Mouse (Mus musculus): Measurements from ENCODE around the gene Fmn2. TPM values are rescaled to one million over a fixed set of nuclear protein-coding genes. Genes with fewer than 3 reads are reported as not detected.
A peak's percentile ranks its signal among the peaks of the same experiment; 100 is the strongest.

The Fmn2 gene
- polyA plus RNA-seq, 1 experiment from 2014 or later: 0.26 TPM

GRCm38 (mm10) chr1:174732715-174733114 lies 231.1 kb downstream of the Fmn2 start:
- no peak for DNase-seq (ENCODE audit: low spot score)
- TF ChIP-seq EP300 (IDR thresholded peaks at IDR 0.05): no peak
- no peak for TF ChIP-seq CTCF (IDR thresholded peaks at IDR 0.05)
- WGBS: 72% methylated on average over 6 of the region's 6 CpGs
- Histone ChIP-seq H3K27me3 (replicated peaks; ENCODE audit: insufficient read depth, low read length) (no peaks in the 10 kb centered on the region), H3K4me1 (ENCODE audit: insufficient read depth, low read depth, low read length) (no peaks in the 10 kb centered on the region), H3K9me3 (ENCODE audit: low read length) (no peaks in the 10 kb centered on the region), H3K36me3 (ENCODE audit: insufficient read depth, low read length) (no peaks in the 10 kb centered on the region), H3K9ac (replicated peaks; ENCODE audit: low read depth) (no peak overlapping the region), H3K4me3 (ENCODE audit: low read depth, low read length) (no peak overlapping the region), H3K27ac (ENCODE audit: low read length) (no peak overlapping the region), H3K4me2 (replicated peaks; ENCODE audit: low read depth, low read length) (no peak overlapping the region)
- ATAC-seq: no peak

- Histone ChIP-seq H3K9ac (replicated peaks; ENCODE audit: low read depth) (no peak overlapping the region), H3K36me3 (ENCODE audit: insufficient read depth, low read length) (no peaks in the 10 kb centered on the region), H3K27me3 (replicated peaks; ENCODE audit: insufficient read depth, low read length) (no peaks in the 10 kb centered on the region), H3K4me2 (replicated peaks; ENCODE audit: low read depth, low read length) (no peak overlapping the region), H3K4me3 (ENCODE audit: low read depth, low read length) (no peak overlapping the region), H3K9me3 (ENCODE audit: low read length) (no peaks in the 10 kb centered on the region), H3K27ac (ENCODE audit: low read length) (no peak overlapping the region), H3K4me1 (ENCODE audit: insufficient read depth, low read depth, low read length) (no peaks in the 10 kb centered on the region)
- TF ChIP-seq CTCF (IDR thresholded peaks at IDR 0.05): no peak
- TF ChIP-seq EP300 (IDR thresholded peaks at IDR 0.05): no peak
- WGBS: 74% methylated on average over 8 of the region's 8 CpGs
- DNase-seq (ENCODE audit: low spot score) (no peak), ATAC-seq (no peak)
Observed at GRCm38 (mm10) chr1:174738958-174739357, 237.3 kb downstream of the Fmn2 start.

GRCm38 (mm10) chr1:174742667-174743066 lies 241.0 kb downstream of the Fmn2 start:
- no peaks in the 10 kb centered on the region for H3K4me1 ChIP-seq (ENCODE audit: insufficient read depth, low read depth, low read length)
- no peak for TF ChIP-seq EP300 (IDR thresholded peaks at IDR 0.05)
- no peak for TF ChIP-seq CTCF (IDR thresholded peaks at IDR 0.05)
- H3K27me3 ChIP-seq (replicated peaks; ENCODE audit: insufficient read depth, low read length): no peaks in the 10 kb centered on the region
- ATAC-seq (no peak), DNase-seq (ENCODE audit: low spot score) (no peak)
- no peak overlapping the region for H3K9ac ChIP-seq (replicated peaks; ENCODE audit: low read depth)
- H3K4me3 ChIP-seq (ENCODE audit: low read depth, low read length): no peak overlapping the region
- WGBS: 71% methylated on average over 2 of the region's 2 CpGs
- H3K9me3 ChIP-seq (ENCODE audit: low read length): no peaks in the 10 kb centered on the region
- no peak overlapping the region for H3K27ac ChIP-seq (ENCODE audit: low read length)
- no peak overlapping the region for H3K4me2 ChIP-seq (replicated peaks; ENCODE audit: low read depth, low read length)
- no peaks in the 10 kb centered on the region for H3K36me3 ChIP-seq (ENCODE audit: insufficient read depth, low read length)

GRCm38 (mm10) chr1:174748520-174748919 lies 246.9 kb downstream of the Fmn2 start:
- H3K27me3 ChIP-seq (replicated peaks; ENCODE audit: insufficient read depth, low read length): no peaks in the 10 kb centered on the region
- ATAC-seq: peak; percentile 28; the same call in 1 of the 2 replicates
- H3K4me2 ChIP-seq (replicated peaks; ENCODE audit: low read depth, low read length): no peak overlapping the region
- TF ChIP-seq EP300 (IDR thresholded peaks at IDR 0.05) (no peak; the same call in 1 of the 2 replicates), CTCF (IDR thresholded peaks at IDR 0.05) (no peak)
- no peaks in the 10 kb centered on the region for H3K36me3 ChIP-seq (ENCODE audit: insufficient read depth, low read length)
- no peak overlapping the region for H3K4me3 ChIP-seq (ENCODE audit: low read depth, low read length)
- no peaks in the 10 kb centered on the region for H3K9me3 ChIP-seq (ENCODE audit: low read length)
- WGBS: 49% methylated on average over 4 of the region's 4 CpGs
- no peak overlapping the region for H3K27ac ChIP-seq (ENCODE audit: low read length)
- no peak overlapping the region for H3K9ac ChIP-seq (replicated peaks; ENCODE audit: low read depth)
- H3K4me1 ChIP-seq (ENCODE audit: insufficient read depth, low read depth, low read length): peaks cover 2% of the 10 kb centered on the region; the same call in 1 of the 2 replicates
- DNase-seq (ENCODE audit: low spot score): peak; percentile 37

- 26% methylated on average over 3 of the region's 3 CpGs for WGBS
Observed at GRCm38 (mm10) chr1:174750893-174751461, 249.4 kb downstream of the Fmn2 start.

GRCm38 (mm10) chr1:174759354-174759753 lies 257.7 kb downstream of the Fmn2 start:
- no peaks in the 10 kb centered on the region for H3K9me3 ChIP-seq (ENCODE audit: low read length)
- H3K9ac ChIP-seq (replicated peaks; ENCODE audit: low read depth): no peak overlapping the region
- H3K27ac ChIP-seq (ENCODE audit: low read length): no peak overlapping the region
- 61% methylated on average over 6 of the region's 6 CpGs for WGBS
- H3K4me1 ChIP-seq (ENCODE audit: insufficient read depth, low read depth, low read length): no peaks in the 10 kb centered on the region
- ATAC-seq (peak; percentile 83), DNase-seq (ENCODE audit: low spot score) (peak; percentile 30)
- H3K27me3 ChIP-seq (replicated peaks; ENCODE audit: insufficient read depth, low read length): no peaks in the 10 kb centered on the region
- TF ChIP-seq CTCF (IDR thresholded peaks at IDR 0.05): no peak
- peak; percentile 90 for TF ChIP-seq EP300 (IDR thresholded peaks at IDR 0.05)
- H3K36me3 ChIP-seq (ENCODE audit: insufficient read depth, low read length): no peaks in the 10 kb centered on the region
- H3K4me3 ChIP-seq (ENCODE audit: low read depth, low read length): no peak overlapping the region
- H3K4me2 ChIP-seq (replicated peaks; ENCODE audit: low read depth, low read length): no peak overlapping the region

More at GRCm38 (mm10) chr1:174750893-174751461, 249.4 kb downstream of the Fmn2 start:
- Histone ChIP-seq H3K36me3 (ENCODE audit: insufficient read depth, low read length) (no peaks in the 10 kb centered on the region), H3K4me3 (ENCODE audit: low read depth, low read length) (no peak overlapping the region), H3K27me3 (replicated peaks; ENCODE audit: insufficient read depth, low read length) (no peaks in the 10 kb centered on the region), H3K9ac (replicated peaks; ENCODE audit: low read depth) (no peak overlapping the region), H3K27ac (ENCODE audit: low read length) (no peak overlapping the region), H3K9me3 (ENCODE audit: low read length) (no peaks in the 10 kb centered on the region), H3K4me1 (ENCODE audit: insufficient read depth, low read depth, low read length) (peaks cover 2% of the 10 kb centered on the region; the same call in 1 of the 2 replicates), H3K4me2 (replicated peaks; ENCODE audit: low read depth, low read length) (no peak overlapping the region)
- ATAC-seq (no peak), DNase-seq (ENCODE audit: low spot score) (peak; percentile 6)
- TF ChIP-seq CTCF (IDR thresholded peaks at IDR 0.05) (no peak), EP300 (IDR thresholded peaks at IDR 0.05) (no peak)
